Mouse (Mus musculus) adrenal gland, adult 2 months (tissue): ENCODE measurements at regions not wholly inside any gene's neighbourhood (a gene's known extent, or its start where the extent isn't known, plus 50 kb on each side); places are given as distances from the start of the nearest gene placed in this dataset.

Experiments used
- DNase-seq: peaks from one replicate; pipeline ENCODE4 v3.0.0; 2021

DNA sequence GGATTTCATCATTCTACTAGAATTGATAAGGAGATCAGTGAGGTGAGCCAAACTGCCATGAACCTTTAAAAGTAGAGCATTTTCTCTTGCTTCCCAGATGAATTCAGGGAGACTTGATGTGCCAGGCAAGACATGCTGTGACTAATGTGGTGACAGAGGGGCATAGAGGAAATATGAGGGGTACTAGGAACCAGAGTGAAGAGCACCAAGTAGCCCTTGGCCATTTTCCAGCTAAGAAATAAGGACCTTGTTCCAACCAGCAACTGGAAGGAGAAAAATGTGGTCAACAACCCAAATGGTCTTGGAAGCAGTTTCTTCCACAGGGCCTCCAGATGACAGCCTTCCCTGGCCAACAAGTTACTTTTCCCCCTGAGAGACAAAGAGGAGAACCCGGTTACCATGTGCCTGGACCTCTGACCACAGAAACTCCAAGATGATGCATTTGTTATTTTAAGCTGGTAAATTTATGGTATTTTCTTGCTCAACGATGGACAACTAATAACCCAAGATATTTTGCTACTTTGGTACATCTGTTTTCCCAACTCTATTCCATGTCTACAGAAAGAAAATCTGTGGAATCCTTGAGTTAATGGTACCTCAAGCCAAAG, 351.8 kb downstream of the Osr1 start:
- no peak for DNase-seq

DNA sequence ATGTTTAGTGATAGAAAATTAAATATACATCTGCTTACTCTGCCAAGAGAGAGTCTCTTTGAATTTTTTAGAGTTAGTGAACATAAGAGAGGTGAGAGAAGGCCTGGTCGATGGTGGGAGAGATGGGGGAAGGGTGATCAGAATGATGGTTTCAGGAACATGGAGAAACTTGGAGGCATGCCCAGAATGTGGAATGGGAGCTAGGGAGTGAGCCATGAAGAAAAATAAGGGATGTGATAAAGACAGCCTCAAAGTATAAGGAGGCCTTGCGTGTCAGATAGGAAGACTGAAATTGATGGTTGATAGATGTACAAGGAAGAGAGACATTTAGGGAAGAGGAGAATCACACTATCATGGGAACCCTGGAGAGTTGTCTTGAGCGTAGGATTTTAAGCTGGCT, 354.6 kb downstream of the Osr1 start:
- no peak for DNase-seq

DNA sequence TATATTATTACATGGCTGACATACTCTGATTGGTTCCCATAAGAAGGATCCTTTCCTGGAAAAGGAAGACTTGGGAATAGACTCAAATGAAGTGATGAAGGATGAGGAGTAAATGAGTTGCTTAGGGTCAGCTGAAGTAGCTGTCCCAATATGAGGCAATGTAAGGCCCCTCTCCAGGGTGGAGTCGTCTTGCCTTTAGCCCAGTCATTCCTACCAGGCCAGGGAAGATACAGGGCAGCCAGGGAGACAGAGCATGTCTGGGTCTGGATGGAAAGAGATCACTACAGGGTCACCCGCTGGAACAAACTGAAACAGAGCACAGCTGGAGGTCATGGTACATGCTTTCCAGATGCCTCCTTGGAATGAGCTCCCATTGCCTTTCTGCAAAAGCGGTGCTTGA, 364.2 kb downstream of the Osr1 start:
- DNase-seq: no peak

DNA sequence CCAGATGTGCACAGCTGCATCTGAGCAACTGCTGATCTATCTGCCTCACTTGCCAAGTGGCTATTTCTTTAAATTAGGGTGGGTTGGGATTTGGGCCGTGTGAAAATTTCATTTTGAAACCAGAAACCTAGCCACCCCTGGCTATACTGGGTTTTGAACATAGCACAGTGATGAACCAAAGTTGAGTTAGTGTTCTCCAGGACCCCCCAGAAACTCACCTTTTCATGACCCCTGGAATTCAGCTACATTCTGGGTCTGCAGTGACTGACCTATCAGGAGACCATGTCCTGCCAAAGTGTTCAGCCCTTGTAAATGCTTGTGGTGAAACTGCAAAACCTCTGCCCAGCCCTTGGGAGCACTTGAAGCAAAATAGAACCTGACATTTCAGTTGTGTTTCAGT, 371.4 kb downstream of the Osr1 start:
- DNase-seq: no peak

DNA sequence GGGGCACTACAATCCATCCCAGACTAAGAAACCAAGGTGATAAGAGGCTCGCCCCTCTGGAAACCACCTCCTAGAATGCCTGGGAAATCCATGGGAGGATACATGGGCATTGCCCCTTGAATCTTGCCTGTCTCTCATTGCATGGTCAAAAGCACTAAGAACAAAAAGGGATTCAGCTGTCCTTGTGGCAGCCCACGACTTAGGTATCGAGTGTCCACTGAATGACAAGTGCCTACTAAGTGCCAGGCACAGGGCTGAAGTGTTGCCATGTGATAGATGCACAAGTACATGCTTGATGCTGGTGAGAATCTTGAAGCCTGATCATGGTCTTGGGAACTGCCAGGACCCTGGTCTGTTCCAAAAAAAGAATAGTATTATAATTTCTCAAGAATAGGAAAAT, 371.9 kb downstream of the Osr1 start:
- DNase-seq: no peak

DNA sequence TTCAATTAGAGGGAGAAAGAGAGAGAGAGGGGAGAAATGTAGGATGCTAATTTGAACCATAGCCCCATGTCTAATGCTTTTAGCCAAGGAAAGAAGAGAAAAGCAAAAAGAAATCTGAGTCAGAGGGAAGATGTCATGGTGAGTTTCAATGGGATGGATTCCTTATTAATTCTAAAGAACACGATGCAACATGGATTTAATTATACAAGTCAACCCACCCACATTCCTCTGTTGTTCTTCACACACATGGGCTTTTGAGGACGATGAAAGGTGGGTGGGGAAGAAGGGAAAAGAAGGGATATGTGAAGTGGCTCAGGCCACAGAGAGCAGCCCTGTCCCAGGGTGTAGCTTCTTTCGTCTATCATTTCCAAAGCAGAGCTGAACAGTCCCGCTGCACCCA, 378.9 kb downstream of the Osr1 start:
- no peak for DNase-seq

DNA sequence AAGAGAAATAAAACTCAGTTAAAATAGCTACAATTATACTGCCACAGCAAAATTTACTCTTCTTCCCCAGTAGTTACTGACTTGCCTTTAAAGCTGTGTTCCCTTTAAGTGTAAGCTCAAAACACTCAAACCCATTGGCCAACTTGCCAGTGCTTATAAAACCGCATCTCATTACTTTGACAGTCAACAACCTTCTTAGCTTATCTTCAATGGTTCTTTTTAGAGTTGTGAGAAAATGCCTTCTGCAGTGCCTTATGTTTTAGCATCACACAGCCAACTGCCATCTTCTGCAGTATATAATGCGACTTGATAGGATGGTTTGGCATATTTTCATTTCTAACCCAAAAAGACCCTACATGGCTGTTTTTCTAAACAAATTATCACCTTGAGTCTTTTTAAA, 382.5 kb downstream of the Osr1 start:
- DNase-seq: no peak

DNA sequence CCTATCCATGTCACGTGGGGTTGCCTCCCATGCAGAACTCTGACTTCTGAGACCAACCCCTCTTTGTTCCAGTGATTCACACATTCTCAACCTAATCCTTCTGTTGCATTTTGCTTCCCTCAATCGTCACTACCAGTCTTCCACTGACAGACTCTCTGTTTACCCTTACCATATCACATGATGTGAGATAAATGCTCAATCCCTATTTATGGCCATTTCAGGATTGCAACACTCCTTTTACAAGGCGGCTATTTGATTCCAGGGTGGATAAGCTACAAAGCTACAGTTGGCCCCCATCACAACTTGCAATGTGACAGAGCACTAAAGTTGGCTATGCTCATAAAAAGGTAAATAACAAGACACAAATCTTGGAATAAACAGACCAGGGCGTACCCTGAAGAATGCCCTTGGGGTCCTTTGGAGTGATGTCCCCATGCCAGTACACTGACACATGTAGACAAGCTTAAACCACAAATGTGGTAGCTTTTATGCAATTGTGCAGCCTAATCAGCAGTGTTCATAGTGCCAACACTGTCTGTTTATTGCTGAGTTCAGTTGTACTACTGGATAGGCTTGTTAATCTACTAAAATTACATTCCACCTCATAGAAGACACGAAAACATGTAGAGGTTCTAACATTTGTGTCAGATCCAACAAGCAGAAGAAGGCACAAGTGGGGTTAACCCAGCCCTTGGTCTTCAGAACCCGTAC, 384.4 kb downstream of the Osr1 start:
- DNase-seq: no peak

DNA sequence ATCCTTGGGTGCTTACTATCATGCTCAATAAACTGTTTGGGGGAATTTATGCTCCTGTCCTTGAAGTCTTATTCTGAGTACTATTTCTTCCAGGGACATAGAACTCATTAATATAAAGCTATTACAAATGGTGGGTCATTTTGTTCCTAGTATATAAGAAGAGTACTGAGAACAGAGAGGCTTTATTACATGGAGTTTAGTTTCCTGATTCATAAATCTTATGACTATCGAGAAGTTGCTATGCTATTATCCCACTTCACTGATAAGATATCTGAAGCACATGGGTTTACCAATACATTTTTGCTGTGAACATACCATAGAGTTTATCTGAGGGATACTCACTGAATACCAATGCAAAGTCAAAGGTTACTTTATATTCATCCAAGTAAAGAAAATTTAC, 399.5 kb downstream of the Osr1 start:
- DNase-seq: no peak

DNA sequence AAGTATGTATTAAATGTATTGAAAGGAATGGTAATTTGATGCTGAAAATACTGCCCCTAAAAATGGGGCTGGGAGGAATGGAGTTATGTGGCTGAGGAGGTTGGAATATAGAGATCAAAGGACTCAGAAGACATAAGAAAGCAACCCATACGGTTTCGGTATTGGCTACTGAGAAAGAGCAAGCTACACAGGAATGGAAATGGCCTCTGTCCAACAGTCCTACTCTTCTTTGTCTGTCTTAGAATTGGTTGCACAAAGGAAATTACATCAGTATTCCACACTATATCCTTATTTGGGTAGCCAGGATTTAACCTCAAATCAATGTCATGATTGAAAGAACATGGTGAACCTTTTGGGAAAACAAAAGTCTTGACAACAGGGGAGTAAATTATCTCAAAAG, 399.0 kb upstream of the Nt5c1b start:
- DNase-seq: no peak

DNA sequence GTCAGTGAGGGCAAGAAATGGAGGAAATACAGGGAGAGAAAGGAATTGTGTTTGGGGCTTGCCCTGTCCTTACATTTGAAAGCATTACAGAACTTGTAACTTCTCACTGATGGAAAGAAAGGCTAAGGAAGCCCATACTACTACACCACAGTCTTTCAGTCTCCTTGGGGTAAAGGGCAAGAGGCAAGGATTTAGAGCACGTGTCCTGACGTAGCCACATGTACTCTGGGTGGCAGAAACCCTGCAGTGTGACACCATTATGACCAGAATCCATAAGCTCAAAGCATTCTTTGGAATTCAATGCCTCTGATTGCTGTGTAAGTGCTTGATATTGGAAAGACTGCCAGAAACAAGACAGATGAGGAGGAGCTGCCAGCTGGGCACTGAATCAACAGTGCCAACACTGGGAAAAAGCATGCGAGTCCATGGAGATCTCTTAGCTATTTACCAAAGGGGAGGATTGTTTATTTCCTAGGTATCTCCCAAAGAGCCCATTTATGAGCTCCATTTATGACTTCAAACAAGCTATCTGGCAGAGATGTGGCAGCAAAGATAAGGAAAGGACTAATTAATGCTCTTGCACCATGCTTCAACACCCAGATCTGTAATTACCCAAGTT, 391.2 kb upstream of the Nt5c1b start:
- DNase-seq: no peak

DNA sequence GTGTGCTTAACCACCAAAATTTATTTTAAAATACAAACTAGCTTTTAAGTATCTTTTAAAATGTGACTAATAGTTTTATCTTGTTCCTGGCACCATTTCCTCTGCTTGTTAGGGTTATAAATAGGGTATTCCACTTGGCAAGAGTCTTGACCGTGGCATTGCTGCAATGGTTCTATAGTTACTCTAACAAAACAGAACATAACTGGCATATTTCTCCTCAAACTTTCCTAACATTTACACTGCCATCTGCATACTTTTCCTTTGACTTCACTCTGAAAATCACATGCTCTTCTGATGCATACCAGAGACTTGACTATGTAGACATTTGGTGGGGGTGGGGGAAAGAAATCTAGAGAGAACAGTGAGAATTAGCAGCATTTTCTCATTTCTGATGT, 390.7 kb upstream of the Nt5c1b start:
- DNase-seq: no peak

DNA sequence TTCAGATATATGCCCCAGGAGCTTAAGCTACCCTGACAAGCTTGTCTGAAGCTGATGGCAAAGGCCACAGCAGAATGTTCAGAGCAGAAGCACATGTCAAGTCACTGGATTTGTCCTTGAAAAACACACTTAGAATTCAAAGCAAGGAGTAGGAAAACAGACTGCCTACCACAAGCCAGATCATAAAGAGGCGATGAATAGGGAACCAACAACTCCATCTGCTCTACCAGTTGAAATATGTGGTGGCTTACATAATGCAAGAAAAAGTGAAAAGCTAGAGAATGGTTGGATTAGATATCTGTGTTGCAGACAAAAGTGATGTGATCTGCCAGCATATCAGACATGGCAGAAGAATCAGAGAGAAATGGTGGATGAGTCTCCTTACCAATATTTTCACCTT, 378.5 kb upstream of the Nt5c1b start:
- no peak for DNase-seq

DNA sequence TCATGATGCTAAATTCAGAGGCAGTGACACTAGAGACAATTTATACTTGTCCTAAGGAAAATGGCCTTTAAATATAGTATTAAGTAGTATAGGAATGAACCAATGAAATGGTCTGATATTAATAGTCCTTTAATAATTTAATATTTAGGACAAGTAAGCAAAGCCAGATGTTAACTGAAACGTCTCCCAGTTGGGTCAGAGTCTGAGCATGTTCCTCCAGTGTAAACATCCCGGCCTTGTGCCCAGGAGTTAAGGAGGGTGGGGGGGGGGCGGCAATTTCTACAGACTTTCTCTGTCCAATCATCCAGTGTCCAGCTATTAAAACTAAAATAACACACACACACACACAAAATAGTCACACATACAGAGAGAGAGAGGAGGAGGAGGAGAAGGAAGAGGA, 374.1 kb upstream of the Nt5c1b start:
- no peak for DNase-seq

DNA sequence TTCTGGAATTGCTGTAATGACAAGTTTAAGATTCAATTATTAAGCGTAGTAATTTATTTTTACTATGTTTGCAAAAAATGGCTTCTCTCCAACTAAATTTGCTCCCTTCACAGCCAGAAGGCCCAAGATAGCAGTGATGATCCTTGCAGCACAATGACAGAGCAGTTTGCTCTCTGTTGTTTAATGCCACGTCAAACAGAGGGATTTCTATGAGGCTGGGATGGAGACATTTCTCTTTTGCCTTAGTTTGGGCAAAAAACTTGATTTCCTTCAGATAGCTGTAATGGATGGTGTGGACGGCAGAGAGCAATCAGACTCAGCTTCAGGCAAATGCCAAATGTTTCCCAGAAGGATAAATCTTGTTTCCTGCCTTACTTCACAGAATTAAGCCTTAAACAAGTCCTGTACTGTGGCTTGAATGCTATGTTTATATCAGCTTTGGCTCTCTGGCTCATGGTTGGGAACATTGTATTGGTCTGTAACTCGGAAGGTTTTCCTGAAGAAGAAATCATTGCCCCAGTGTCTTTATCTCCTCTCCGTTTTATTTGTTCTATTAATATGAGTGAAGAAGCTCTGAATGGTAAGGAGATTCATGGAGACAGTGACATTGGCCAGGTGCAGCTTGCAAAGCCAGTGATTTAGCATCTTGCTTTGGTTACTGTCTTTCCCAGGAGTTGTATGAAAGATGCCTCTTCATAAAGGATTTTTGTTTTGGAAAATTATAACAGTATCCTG, 373.2 kb upstream of the Nt5c1b start:
- no peak for DNase-seq

DNA sequence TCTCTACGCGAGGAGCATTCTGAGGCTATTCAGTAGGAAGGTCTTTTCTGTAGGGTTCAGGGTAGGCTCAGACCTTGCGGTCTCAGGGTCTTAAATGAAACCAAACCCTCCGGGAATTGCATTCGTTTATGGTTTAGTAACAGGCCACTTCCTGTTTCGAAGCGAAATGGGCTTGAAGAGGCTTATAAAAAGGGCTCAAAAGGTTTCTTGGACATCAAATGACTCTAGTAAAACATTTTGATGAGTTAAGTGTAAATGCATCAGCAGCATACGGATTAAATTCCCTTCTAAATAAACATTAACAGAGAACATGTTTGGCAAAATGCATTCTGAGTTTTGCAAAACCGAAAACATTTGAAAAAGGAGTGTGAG, 372.6 kb upstream of the Nt5c1b start:
- no peak for DNase-seq

DNA sequence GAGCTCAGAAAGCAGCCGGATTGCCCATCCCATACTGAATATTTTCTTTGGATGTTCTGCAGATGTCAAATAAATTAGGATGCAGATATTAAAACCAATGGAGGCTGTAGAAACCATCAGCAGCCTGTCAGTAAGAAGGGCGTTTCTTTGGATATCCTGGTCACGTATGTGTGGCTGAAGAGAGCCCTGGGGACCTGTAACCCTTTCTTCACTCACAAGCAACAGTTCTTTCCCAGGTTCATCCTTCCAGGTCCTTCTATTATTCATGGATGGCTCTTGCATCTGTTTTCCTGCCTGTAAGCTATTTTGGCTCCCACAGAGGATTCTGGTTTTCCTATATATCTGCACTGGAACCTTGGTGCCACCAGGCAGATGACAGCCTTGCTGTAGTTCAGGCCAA, 372.2 kb upstream of the Nt5c1b start:
- DNase-seq: no peak

DNA sequence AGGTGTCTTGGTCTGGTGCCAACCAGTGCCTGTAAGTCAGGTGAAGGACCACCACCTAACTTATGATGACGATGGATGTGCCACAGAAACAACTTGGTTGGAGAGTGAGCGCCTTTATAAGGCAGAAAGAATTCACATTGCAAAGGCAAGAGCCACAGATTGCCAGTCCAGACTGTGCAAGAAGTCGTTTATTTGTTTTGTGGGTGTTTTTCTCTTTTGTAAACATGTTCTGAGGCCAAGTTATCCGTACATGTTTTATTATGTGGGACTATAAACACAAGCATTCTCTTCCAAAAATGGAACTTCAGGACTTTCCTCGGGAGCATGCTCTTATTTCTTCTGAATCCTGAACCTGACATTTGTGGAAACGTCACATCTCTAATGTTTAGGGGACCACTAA, 369.8 kb upstream of the Nt5c1b start:
- DNase-seq: no peak

DNA sequence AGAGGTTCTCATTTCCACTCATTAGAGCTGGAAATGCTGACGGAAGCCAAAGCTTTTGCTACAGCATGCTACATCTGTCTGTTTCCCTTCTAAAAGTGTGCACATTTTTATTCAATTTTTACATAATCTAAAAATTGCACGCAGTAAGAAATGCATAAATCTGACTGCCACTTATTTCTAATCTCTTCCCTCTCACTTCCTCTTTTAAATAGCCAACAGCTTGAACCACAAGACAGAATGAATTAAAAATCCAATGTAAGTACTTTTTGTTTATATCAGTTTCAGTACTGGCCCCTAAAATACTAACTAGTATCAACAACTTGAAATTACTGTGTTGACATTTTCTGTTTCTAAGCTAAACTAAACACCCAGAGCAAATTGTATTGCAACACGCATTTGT, 361.3 kb upstream of the Nt5c1b start:
- no peak for DNase-seq

DNA sequence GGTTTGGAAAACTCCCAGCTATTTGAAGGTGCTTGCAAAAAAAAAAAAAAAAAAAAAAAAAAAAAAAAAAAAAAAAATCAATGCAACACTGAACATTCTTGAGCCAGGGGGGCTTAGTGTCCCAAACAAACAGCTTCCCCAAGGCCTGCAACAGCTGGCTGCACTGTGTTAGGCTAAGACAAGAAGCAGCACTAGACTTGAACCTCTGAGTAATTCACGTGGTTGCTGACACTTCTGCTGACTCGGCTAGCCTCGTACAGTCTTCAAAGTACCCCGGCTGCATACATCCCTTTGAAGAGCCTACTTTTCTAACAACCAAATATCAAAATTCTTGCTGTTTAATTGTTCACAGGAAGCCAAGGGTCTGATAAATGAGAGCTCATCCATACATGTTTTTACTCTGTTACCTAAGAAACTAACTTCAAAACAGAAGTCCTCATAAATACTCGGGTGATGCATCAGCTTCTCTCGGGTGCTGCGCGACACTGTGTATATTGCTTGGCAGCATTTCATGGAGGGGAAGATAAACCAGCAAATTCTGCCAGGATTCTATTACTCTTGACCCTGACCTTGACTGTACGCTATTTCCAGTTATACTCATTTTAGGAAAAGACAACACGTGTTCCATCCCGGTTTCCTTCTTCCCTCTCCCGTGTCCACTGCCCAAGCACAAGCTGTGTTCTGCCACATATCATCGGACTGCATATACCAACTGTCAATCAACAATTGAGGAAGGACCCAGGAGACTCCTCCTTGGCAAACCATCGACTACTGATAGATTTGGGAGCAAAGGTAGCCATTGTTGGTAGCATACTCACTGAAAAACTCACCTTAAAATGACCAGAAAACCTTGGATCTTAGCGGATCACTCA, 352.8 kb upstream of the Nt5c1b start:
- peak; percentile 6 for DNase-seq

DNA sequence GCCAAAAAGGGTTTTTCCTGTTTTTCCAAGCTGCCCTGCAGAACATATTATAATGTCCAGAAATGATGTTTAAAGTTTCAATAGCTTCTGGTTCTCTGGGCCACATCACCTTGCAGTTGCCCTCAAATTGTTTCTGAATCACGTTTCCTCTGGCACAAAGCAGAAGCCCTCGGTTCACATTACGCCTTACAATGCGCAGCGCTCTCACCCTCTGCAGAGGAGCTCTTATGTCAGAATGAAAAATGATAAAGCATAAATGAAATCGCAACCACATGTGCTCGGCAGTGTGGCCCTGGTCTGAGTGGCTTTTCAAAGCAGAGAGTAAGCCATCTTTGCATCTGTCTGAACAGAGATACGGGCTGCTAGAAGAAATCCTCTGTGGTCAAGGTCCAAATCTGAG, 334.3 kb upstream of the Nt5c1b start:
- DNase-seq: no peak

DNA sequence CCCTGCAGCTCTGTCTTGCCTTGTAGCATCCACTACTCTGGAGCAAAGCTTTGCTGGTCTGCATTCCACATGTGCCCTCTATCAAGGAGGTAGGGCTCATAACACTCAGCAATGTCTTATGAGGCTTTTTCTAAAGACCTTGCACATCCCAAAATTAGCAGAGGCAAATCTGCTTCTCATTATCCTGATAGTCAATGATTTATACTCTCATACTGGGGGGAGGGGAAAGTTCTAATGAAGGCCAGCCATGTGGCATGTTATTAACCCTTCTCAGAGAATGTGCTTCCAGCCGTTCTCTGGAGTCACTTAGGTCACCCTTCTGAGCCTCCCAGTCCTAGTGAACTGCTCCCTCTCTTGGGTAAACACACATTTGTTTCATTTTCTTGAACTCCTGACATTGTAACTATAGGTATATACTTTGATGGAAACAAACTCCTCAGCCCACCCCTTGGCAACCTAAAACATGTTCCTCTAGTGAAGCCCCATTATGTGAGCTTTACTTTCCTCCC, 307.7 kb upstream of the Nt5c1b start:
- no peak for DNase-seq
